Mouse (Mus musculus): ENCODE measurements around the gene Doc2a.

Gene Doc2a

DNA sequence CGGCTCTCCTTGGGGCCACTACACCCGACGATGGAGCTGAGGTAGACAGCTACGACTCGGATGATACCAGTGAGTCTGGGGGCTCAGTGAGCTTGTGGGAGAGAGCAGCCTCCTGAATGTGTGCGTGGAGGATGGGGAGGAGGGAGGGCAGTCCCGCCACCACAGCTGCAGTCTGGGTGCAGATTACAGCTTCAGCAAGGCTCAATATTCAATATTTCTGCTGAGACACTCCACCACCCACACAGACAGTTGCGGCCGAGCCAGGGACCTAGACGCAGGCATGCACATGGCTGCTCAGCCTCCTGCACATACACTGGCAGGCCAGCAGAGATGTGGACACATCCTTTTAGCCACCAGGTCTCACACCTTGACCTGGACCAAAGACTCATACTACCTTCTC is 1.6 kb downstream of the Doc2a start:
- ChIA-PET CTCF (interaction anchor here in 2 of 4 experiments (0.7 to 1.6 kb wide), 3 partner anchors 16 to 52 kb away, joined by 3 to 8 read pairs (median 4); partner anchors contain the start of gene Fam57b (in 1 of the 2)), POLR2A (interaction anchor here (0.8 to 4.1 kb wide), 16 partner anchors 8 to 277 kb away, joined by 3 to 32 read pairs (median 4); partner anchors contain the start of genes Hirip3 (in 2 of the 4), Ino80e (in 2 of the 4), 4930451I11Rik (in 1 of the 4) and Taok2 (in 1 of the 4))

DNA sequence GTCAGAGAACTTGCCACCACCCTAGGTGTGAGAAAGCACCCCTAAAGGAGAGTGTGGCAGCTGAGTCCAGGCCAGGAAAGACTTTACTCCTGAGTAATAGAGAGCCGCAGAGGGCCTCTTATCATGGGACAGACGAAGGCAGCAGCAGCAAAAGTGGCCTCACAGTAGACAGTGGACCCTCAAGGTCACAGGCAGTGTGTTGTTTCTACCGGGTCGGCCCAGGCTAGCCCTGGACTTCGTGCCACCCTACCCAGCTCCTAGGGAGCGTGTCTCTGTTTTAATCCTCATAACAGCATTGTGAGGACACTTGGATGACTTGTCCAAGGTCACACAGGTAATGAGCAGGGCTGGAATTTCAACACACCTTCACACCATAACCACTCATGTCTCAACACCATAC is 2.9 kb downstream of the Doc2a start:
- CTCF ChIA-PET: interaction anchor here in 1 of 4 experiments (0.6 kb wide), 1 partner anchor 63 kb away, joined by 19 read pairs; no protein-coding TSS in a partner anchor
- POLR2A ChIA-PET: interaction anchor here in 2 of 4 experiments (0.8 to 4.1 kb wide), 14 partner anchors 8 to 167 kb away, joined by 3 to 32 read pairs (median 5); partner anchors contain the start of genes Hirip3 (in 2 of the 2), Ino80e (in 2 of the 2) and Pagr1a (in 1 of the 2)

- POLR2A ChIA-PET: interaction anchor here in 3 of 4 experiments (0.5 to 2.4 kb wide), 17 partner anchors 8 to 1039 kb away, joined by 3 to 20 read pairs (median 4); partner anchors contain the start of genes Hirip3 (in 2 of the 3), Ino80e (in 2 of the 3) and Pagr1a (in 1 of the 3)
- CTCF ChIA-PET: interaction anchor here in 1 of 4 experiments (0.6 kb wide), 1 partner anchor 344 kb away, joined by 3 read pairs; no protein-coding TSS in a partner anchor
Measured at GRCm38 (mm10) chr7:126851192-126851591, 4.0 kb downstream of the Doc2a start.

DNA sequence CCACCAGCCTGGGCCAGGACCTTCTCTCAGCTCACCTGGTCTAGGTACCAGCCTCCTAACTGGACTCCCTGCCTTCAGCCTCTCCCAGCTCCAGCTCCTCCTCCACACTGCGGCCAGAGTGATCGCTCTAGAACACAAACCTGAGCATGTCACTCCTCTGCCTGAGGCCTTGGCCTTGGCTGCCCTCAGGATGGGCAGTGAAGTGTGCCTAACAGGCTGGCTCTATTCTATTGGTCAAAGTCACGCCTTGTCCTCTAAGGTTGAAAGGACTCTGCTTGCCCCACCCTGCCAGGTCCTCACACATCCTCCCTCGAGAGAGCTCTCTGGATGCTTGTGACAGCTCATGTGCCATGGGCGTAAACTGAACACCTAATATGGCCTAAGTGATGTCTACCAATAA is 6.2 kb downstream of the Doc2a start:
- ChIA-PET POLR2A (interaction anchor here in 2 of 4 experiments (0.6 to 3.1 kb wide), 14 partner anchors 8 to 1463 kb away, joined by 3 to 14 read pairs (median 4); partner anchors contain the start of genes Hirip3 (in 2 of the 2), Ino80e (in 2 of the 2), Taok2 (in 2 of the 2) and Kif22 (in 1 of the 2)), CTCF (interaction anchor here in 1 of 4 experiments (0.7 kb wide), 1 partner anchor 159 kb away, joined by 3 read pairs; no protein-coding TSS in a partner anchor)

DNA sequence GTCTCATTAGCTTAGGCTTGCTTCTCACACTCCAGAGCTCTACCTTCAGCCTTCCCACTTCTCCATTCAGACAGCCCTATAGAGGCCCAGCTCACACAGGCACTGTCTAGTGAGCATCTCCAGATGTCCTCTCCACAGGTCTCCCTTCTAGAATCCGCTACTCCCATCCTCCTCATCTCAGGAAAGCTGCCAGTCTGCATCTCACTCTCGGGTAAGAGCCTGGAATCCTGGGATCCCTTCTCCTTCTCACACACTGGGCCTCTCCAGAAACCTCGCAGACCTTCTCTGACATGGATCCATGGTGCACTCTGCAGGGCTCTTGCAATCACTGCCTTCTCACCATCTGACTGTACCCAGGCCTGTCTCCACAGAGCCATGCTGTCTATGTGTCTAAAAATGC is 8.4 kb downstream of the Doc2a start:
- POLR2A ChIA-PET: interaction anchor here in 2 of 4 experiments (0.8 to 5.8 kb wide), 12 partner anchors 8 to 187 kb away, joined by 3 to 32 read pairs (median 4); partner anchors contain the start of genes Doc2a (in 2 of the 2), Taok2 (in 2 of the 2), Kif22 (in 1 of the 2) and Tbx6 (in 1 of the 2)
- CTCF ChIA-PET: interaction anchor here in 1 of 4 experiments (1.6 kb wide), 1 partner anchor 23 kb away, joined by 4 read pairs; no protein-coding TSS in a partner anchor

DNA sequence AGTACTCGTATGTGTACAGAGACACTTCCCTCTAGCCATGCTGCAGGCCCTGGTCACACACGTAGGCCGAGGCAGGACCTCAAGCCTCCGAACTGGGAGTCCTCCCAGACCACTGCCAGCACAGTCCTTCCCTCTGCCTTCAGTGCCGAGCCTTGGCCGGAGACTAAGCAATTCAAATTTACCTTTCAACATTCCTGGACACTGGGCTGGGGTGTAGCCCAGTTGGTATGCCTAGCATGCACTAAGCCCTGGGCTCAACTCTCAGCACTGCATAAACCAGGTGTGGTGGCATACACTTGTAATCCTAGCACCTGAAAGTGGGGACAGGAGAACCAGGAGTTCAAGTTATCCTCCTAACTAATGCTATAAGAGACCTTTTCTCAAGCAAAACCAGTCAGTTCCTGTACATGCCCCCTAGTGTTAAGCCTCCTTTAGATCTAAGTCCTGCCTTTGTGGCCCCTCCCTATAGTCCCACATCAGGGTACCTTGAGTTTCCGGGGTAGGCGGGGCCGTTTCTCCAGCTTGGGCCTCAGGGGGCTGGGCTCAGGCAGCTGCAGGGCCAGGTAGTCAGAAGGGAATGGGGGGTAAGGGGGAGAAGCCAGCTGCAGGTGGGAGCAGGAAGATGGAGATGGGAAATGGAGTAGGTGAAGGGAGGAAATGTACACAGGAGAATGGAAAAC is 9.7 kb downstream of the Doc2a start:
- ChIA-PET CTCF (interaction anchor here (0.5 to 1.6 kb wide), 8 partner anchors 21 to 423 kb away, joined by 3 to 7 read pairs (median 3); no protein-coding TSS in a partner anchor), POLR2A (interaction anchor here (0.6 to 5.8 kb wide), 21 partner anchors 9 to 477 kb away, joined by 3 to 32 read pairs (median 3); partner anchors contain the start of genes Doc2a (in 3 of the 4), Taok2 (in 2 of the 4), Fam57b (in 1 of the 4) and Kif22 (in 1 of the 4))

DNA sequence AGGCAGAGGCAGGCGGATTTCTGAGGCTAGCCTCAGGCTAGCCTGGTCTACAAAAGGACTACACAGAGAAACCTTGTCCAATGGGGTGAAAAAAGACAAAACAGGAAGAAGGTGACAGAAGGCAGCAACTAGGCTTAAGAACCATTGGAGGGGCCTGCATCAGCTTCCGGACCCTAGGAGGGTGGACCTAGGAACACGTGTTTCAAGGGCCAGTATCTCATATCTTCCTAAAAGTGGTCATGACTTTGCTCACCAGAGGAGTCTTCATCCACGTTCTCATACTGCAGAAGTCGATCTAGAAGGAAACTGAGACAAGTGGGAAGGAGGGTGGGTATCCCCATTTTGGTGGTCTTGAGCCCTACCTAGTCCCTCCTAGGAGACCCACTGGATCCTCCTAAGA is 13.8 kb downstream of the Doc2a start:
- ChIA-PET POLR2A (interaction anchor here in 3 of 4 experiments (0.5 to 4.3 kb wide), 20 partner anchors 7 to 521 kb away, joined by 3 to 35 read pairs (median 6); partner anchors contain the start of genes Taok2 (in 2 of the 3), 4930451I11Rik (in 1 of the 3), Doc2a (in 1 of the 3) and Kctd13 (in 1 of the 3)), CTCF (interaction anchor here in 1 of 4 experiments (0.5 to 1.7 kb wide), 2 partner anchors 28 to 117 kb away, joined by 3 to 6 read pairs; no protein-coding TSS in a partner anchor)

GRCm38 (mm10) chr7:126861429-126862130 is 14.4 kb downstream of the Doc2a start, which contains the start of gene Hirip3:
Hirip3 (plus strand) TSS chr7:126861972.
- ChIA-PET CTCF (interaction anchor here in 3 of 4 experiments (0.5 to 1.7 kb wide), 6 partner anchors 14 to 221 kb away, joined by 3 to 6 read pairs (median 3); partner anchors contain the start of gene Doc2a (in 1 of the 3)), POLR2A (interaction anchor here (0.5 to 4.3 kb wide), 52 partner anchors 8 to 533 kb away, joined by 3 to 35 read pairs (median 5); partner anchors contain the start of genes Taok2 (in 4 of the 4), Kif22 (in 2 of the 4), 4930451I11Rik (in 1 of the 4) and Asphd1 (in 1 of the 4))

GRCm38 (mm10) chr7:126862147-126862784 is 15.1 kb downstream of the Doc2a start, which contains the start of gene Ino80e:
Ino80e (minus strand) TSS chr7:126862377.
- CTCF ChIA-PET: interaction anchor here (0.5 to 1.1 kb wide), 5 partner anchors 15 to 220 kb away, joined by 3 to 4 read pairs (median 3); partner anchors contain the start of gene Doc2a (in 1 of the 4)
- POLR2A ChIA-PET: interaction anchor here (0.5 to 4.3 kb wide), 57 partner anchors 9 to 532 kb away, joined by 3 to 35 read pairs (median 5); partner anchors contain the start of genes Taok2 (in 4 of the 4), Doc2a (in 2 of the 4), Kif22 (in 2 of the 4) and 4930451I11Rik (in 1 of the 4)

DNA sequence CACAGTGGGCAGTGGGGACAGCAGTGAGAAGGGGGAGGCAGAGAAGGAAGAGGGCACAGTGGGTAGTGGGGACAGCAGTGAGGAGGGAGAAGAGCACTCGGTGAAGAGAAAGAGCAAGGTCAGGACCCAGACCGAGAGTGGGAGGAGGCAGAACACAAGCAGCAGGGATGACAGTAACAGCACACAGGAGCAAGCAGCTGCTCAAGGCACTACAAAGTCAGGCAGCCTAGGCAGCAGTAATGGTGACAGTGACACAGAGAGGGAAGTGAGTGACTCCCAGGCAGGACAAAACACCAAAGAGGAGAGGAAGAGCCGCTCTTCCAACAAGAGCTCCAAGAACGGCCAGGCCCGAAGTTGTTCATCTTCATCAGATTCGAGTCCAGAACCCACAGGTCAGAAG is 16.6 kb downstream of the Doc2a start:
- ChIA-PET POLR2A (interaction anchor here (0.6 to 4.3 kb wide), 25 partner anchors 9 to 362 kb away, joined by 3 to 35 read pairs (median 5); partner anchors contain the start of genes Taok2 (in 3 of the 4), Doc2a (in 2 of the 4), Kif22 (in 1 of the 4) and Maz (in 1 of the 4)), CTCF (interaction anchor here in 3 of 4 experiments (0.6 to 1.1 kb wide), 5 partner anchors 21 to 318 kb away, joined by 3 to 4 read pairs (median 3); partner anchors contain the start of gene Taok2 (in 1 of the 3))

DNA sequence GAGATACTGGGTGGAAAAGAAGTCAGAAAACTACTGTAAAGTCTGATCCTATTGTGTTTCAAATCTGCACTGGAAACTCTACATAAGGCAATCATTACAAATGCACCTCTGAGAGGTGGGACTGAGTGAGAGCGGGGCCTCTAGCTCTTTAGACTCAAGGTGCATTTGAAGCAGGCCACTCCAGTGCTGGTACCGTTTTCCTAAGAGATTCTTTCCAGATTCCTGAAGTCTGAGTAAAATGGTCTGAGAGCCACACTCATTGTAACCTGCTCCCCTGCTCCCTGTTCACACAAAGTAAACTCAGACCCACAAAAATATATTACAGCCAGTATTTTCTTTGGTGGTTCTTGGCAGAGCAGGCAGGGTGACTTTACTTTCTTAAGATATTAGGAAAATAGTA is 20.3 kb downstream of the Doc2a start:
- POLR2A ChIA-PET: interaction anchor here in 2 of 4 experiments (1.0 to 2.9 kb wide), 4 partner anchors 17 to 159 kb away, joined by 3 to 8 read pairs (median 5); partner anchors contain the start of genes Taok2 (in 2 of the 2) and Maz (in 1 of the 2)
- CTCF ChIA-PET: no interaction called here

DNA sequence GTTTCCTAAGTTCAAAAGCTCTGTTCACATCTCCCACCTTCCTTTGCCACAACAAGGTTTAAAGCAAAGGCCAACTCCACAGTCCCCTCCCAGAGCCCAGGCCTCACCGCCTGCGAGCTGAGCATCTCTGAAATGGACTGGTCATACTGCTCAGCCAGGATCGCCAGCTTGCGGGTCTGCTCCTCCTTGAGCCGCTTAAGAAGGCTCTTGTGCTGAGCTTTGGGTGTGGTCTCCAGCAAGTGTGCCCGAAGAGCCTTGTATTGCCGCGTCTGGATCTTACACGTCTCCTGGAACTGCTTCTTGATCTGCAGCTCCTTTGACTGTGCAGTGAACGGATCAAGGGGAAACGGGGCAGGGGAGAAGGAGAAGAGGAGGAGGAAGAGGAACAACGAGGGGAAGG is 20.8 kb downstream of the Doc2a start:
- CTCF ChIA-PET: interaction anchor here in 1 of 4 experiments (0.6 kb wide), 1 partner anchor 21 kb away, joined by 5 read pairs; no protein-coding TSS in a partner anchor
- POLR2A ChIA-PET: interaction anchor here in 2 of 4 experiments (0.7 to 2.9 kb wide), 5 partner anchors 10 to 159 kb away, joined by 3 to 8 read pairs (median 3); partner anchors contain the start of genes Taok2 (in 2 of the 2) and Maz (in 1 of the 2)

DNA sequence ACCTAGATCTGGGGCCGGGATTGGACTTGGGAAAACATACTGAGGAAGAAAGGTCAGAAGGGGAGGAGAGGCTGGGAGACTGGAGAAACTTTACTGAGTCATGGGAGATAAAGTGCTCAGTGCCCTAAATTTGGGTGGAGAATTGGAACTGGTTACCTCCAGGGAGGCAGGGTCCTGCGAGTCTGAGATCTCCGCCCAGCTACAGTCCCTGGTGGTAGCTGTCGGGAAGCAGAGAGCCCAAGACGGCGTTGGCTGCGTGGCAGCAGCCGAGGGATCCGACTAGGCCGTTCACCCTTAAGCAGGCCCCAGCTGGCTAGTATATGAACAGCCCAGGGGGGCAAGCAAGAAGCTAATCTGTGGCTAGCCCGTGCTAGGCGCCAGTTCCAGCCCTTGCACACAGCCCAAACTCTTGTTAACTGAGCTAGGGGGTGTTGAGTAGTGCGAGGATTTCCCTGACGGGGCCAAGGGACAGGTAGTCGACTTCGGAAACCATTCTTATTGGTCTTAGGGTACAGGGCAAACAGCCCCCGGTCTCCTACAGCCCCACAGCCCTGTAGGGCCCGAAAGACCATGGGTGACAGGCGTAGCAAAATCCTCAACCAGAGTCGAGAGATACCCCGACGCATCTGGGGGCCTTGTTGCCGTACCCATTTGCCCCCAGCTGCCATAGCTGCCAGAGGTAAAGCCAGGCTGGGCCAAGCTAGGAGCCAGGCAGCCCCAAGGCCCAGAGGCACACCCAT is 22.7 kb downstream of the Doc2a start:
- POLR2A ChIA-PET: interaction anchor here in 3 of 4 experiments (0.6 to 5.8 kb wide), 9 partner anchors 7 to 157 kb away, joined by 3 to 35 read pairs (median 4); partner anchors contain the start of genes Hirip3 (in 2 of the 3), Ino80e (in 2 of the 3), Maz (in 1 of the 3) and Taok2 (in 1 of the 3)
- CTCF ChIA-PET: interaction anchor here in 1 of 4 experiments (0.5 kb wide), 1 partner anchor 257 kb away, joined by 4 read pairs; no protein-coding TSS in a partner anchor

- POLR2A ChIA-PET: interaction anchor here in 3 of 4 experiments (0.9 to 5.8 kb wide), 7 partner anchors 8 to 58 kb away, joined by 3 to 35 read pairs (median 5); partner anchors contain the start of genes Hirip3 (in 2 of the 3), Ino80e (in 2 of the 3) and Taok2 (in 2 of the 3)
- CTCF ChIA-PET: interaction anchor here in 1 of 4 experiments (0.5 kb wide), 1 partner anchor 257 kb away, joined by 4 read pairs; no protein-coding TSS in a partner anchor
Measured at GRCm38 (mm10) chr7:126870520-126870891, 23.3 kb downstream of the Doc2a start.

- ChIA-PET POLR2A (interaction anchor here in 2 of 4 experiments (0.6 to 1.4 kb wide), 5 partner anchors 8 to 1104 kb away, joined by 3 to 7 read pairs (median 4); partner anchors contain the start of genes Hirip3 (in 1 of the 2) and Ino80e (in 1 of the 2)), CTCF (interaction anchor here in 1 of 4 experiments (0.6 kb wide), 1 partner anchor 90 kb away, joined by 3 read pairs; no protein-coding TSS in a partner anchor)
Measured at GRCm38 (mm10) chr7:126877239-126877638, 30.0 kb downstream of the Doc2a start.

Data from embryonic stem cell, embryonic (primary cell).